Comparison of ENCODE assay signal across 10 mouse cellular contexts in the genomic region with DNA sequence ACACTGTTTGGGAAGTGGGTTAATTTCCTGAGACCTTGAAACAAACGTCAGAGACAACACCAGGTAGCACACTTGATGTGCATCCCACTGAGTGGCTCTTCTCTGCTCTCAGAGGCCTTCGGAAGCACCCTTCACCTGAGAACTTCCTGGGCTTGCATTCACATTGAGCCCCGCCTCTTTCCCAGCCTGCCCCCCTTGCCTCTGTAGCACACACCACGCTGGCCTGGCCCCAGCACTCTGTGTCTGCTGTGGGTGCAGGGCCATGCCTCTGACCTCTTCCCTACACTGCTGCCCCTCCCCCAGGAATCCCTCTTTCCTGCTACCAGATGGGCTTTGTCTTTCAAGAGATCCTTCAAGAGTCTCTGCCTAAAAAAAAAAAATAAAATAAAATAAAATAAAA. TPM values are rescaled to one million over a fixed set of nuclear protein-coding genes. Genes with fewer than 3 reads are reported as not detected.
A peak's percentile ranks its signal among the peaks of the same experiment; 100 is the strongest.
DNase-seq lines count a peak whose midpoint lies in the region; ATAC-seq lines count a peak whose summit lies in the region.
"Had no signal": no experiment of that assay in that cellular context is flagged by ENCODE, and none has a peak within 500 bp of the region (broad histone marks: within the 10 kb centered on the region; RNA-seq: fewer than 3 reads in every experiment).

No protein-coding gene starts in this region.

- intact Hi-C loops in heart, postnatal 14 days (cut with DNase I): no loop called here
- intact Hi-C loops in gastrocnemius, postnatal 14 days (cut with DNase I; ENCODE audit: low total_unique reads): no loop called here

- no peaks in the 10 kb centered on the region for H3K9me3 ChIP-seq in heart, embryonic 13.5 days
- H3K9me3 ChIP-seq in liver, embryonic 11.5 days (ENCODE audit: control insufficient read depth, low read length): no peaks in the 10 kb centered on the region
- no peaks in the 10 kb centered on the region for H3K9me3 ChIP-seq in limb, embryonic 10.5 days (replicated peaks)
- H3K9me3 ChIP-seq: liver, embryonic 15.5 days had no signal

- no peaks in the 10 kb centered on the region for H3K36me3 ChIP-seq in heart, embryonic 13.5 days
- H3K36me3 ChIP-seq in liver, embryonic 11.5 days (ENCODE audit: control insufficient read depth, insufficient read depth, low read length): no peaks in the 10 kb centered on the region
- H3K36me3 ChIP-seq in limb, embryonic 10.5 days: no peaks in the 10 kb centered on the region
- H3K36me3 ChIP-seq: liver, embryonic 15.5 days had no signal

- no peaks in the 10 kb centered on the region for H3K27me3 ChIP-seq in heart, embryonic 13.5 days (replicated peaks)
- no peaks in the 10 kb centered on the region for H3K27me3 ChIP-seq in liver, embryonic 11.5 days (replicated peaks; ENCODE audit: control insufficient read depth, insufficient read depth, low read length)
- H3K27me3 ChIP-seq in limb, embryonic 10.5 days (ENCODE audit: low read depth, poor library complexity, severe bottlenecking): no peaks in the 10 kb centered on the region
- H3K27me3 ChIP-seq: liver, embryonic 15.5 days had no signal

- H3K27ac ChIP-seq in heart, embryonic 13.5 days (replicated peaks): peak overlapping the region; percentile 49; the same call in 1 of the 2 replicates
- no peak overlapping the region for H3K27ac ChIP-seq in liver, embryonic 11.5 days (ENCODE audit: low read depth, low read length)
- peak overlapping the region; percentile 72 for H3K27ac ChIP-seq in limb, embryonic 10.5 days
- H3K27ac ChIP-seq: liver, embryonic 15.5 days had no signal

- DNase-seq in heart, postnatal 14 days: no peak
- peak; percentile 17 for DNase-seq in liver
- DNase-seq in liver, embryonic 11.5 days (ENCODE audit: low spot score): no peak
- DNase-seq in limb, embryonic 10.5 days (ENCODE audit: low spot score): no peak
- peak; percentile 57 for DNase-seq in lung, postnatal 36 days
- no peak for DNase-seq in right cerebral cortex, adult 18-20 months
- no peak for DNase-seq in gastrocnemius, postnatal 14 days
- DNase-seq: right cerebral cortex, postnatal 25 days had no signal

- no peak overlapping the region for H3K4me3 ChIP-seq in heart, embryonic 13.5 days
- no peak overlapping the region for H3K4me3 ChIP-seq in liver, embryonic 11.5 days (ENCODE audit: low read depth, low read length)
- no peak overlapping the region for H3K4me3 ChIP-seq in limb, embryonic 10.5 days
- H3K4me3 ChIP-seq: liver, embryonic 15.5 days had no signal

- no peak overlapping the region for H3K4me2 ChIP-seq in heart, embryonic 13.5 days
- no peak overlapping the region for H3K4me2 ChIP-seq in liver, embryonic 11.5 days
- H3K4me2 ChIP-seq: liver, embryonic 15.5 days had no signal

- peaks cover 21% of the 10 kb centered on the region for H3K4me1 ChIP-seq in heart, embryonic 13.5 days
- H3K4me1 ChIP-seq in liver, embryonic 11.5 days (replicated peaks; ENCODE audit: control insufficient read depth, insufficient read depth, low read length): no peaks in the 10 kb centered on the region
- peaks cover 19% of the 10 kb centered on the region for H3K4me1 ChIP-seq in limb, embryonic 10.5 days
- H3K4me1 ChIP-seq: liver, embryonic 15.5 days had no signal

- WGBS in heart, embryonic 13.5 days: 8% methylated on average over 4 of the region's 4 CpGs
- 24% methylated on average over 4 of the region's 4 CpGs for WGBS in liver, embryonic 11.5 days
- WGBS in limb, embryonic 10.5 days: 7% methylated on average over 4 of the region's 4 CpGs

- no peak for ATAC-seq in heart, embryonic 13.5 days (ENCODE audit: extremely low read depth, insufficient number of reproducible peaks, low FRiP score, low TSS enrichment)
- no peak for ATAC-seq in liver, embryonic 11.5 days (replicated peaks; ENCODE audit: low FRiP score)

- H3K9ac ChIP-seq in heart, embryonic 13.5 days: no peak overlapping the region
- no peak overlapping the region for H3K9ac ChIP-seq in liver, embryonic 11.5 days (ENCODE audit: low read depth, low read length)
- H3K9ac ChIP-seq: liver, embryonic 15.5 days had no signal

RNA-seq across cellular contexts. Expression of a gene that starts 21.8 kb away (rescaled TPM):
- 1.0 and 1.3 TPM in 2 replicates for polyA plus RNA-seq in heart, embryonic 13.5 days (2015; fragmentation: Nextera tagmentation; extraction: Ambion mirVana)
- total RNA-seq in heart, postnatal 14 days (2021): 1 to 10 TPM; 1.1 to 1.2 TPM
- polyA plus RNA-seq in liver, embryonic 11.5 days (2014; fragmentation: Nextera tagmentation; extraction: Ambion mirVana): 0.27 and 0.52 TPM in 2 replicates
- polyA plus RNA-seq in limb, embryonic 10.5 days (2016; fragmentation: Nextera tagmentation; extraction: Ambion mirVana): 0.68 and 1.2 TPM in 2 replicates
- total RNA-seq in gastrocnemius, postnatal 14 days (2021): 10 to 100 TPM; 65.3 to 75.4 TPM

RNA-seq across cellular contexts. Expression of a gene that starts 31.3 kb away (rescaled TPM):
- polyA plus RNA-seq in heart, embryonic 13.5 days (2015; fragmentation: Nextera tagmentation; extraction: Ambion mirVana): 149 and 169 TPM in 2 replicates
- total RNA-seq in heart, postnatal 14 days (2021): 10 to 100 TPM; 80.5 to 80.8 TPM
- 64.4 and 70.2 TPM in 2 replicates for polyA plus RNA-seq in liver, embryonic 11.5 days (2014; fragmentation: Nextera tagmentation; extraction: Ambion mirVana)
- polyA plus RNA-seq in limb, embryonic 10.5 days (2016; fragmentation: Nextera tagmentation; extraction: Ambion mirVana): 59.0 and 62.6 TPM in 2 replicates
- total RNA-seq in gastrocnemius, postnatal 14 days (2021): 10 to 100 TPM; 75.4 to 80.1 TPM

Comparison
In these comparisons a context has a peak if more than half of its experiments do, and no peak if none do; other contexts are left out.
1. DNase-seq: peak in liver (single experiment) and lung, postnatal 36 days (single experiment); none in heart, postnatal 14 days (0 of 2), liver, embryonic 11.5 days (single experiment), limb, embryonic 10.5 days (single experiment), right cerebral cortex, adult 18-20 months (single experiment) and gastrocnemius, postnatal 14 days (single experiment).